Mouse (Mus musculus) kidney, postnatal 10 days (tissue): ENCODE measurements around the gene Klk1b1.
A peak's percentile ranks its signal among the peaks of the same experiment; 100 is the strongest.
"Not testable (repeated sequence)": the region's sequence is repeated elsewhere in the genome, so short reads cannot be mapped to it uniquely, and the experiment has no call there.

Experiments
- DNase-seq: peaks from one replicate; pipeline ENCODE4 v3.0.0; 2021; ENCODE audit warnings: mixed read lengths

Klk1b1 gene

GRCm38 (mm10) chr7:43966451-43966850, at the start of gene Klk1b1:
Gene Klk1b1, plus strand, starts transcription at chr7:43966751.
- DNase-seq: no peak

GRCm38 (mm10) chr7:43918426-43918825, 48.1 kb upstream of the Klk1b1 start:
- no peak for DNase-seq

- DNase-seq: no peak
Measured at GRCm38 (mm10) chr7:43918871-43919270, 47.7 kb upstream of the Klk1b1 start.

DNA sequence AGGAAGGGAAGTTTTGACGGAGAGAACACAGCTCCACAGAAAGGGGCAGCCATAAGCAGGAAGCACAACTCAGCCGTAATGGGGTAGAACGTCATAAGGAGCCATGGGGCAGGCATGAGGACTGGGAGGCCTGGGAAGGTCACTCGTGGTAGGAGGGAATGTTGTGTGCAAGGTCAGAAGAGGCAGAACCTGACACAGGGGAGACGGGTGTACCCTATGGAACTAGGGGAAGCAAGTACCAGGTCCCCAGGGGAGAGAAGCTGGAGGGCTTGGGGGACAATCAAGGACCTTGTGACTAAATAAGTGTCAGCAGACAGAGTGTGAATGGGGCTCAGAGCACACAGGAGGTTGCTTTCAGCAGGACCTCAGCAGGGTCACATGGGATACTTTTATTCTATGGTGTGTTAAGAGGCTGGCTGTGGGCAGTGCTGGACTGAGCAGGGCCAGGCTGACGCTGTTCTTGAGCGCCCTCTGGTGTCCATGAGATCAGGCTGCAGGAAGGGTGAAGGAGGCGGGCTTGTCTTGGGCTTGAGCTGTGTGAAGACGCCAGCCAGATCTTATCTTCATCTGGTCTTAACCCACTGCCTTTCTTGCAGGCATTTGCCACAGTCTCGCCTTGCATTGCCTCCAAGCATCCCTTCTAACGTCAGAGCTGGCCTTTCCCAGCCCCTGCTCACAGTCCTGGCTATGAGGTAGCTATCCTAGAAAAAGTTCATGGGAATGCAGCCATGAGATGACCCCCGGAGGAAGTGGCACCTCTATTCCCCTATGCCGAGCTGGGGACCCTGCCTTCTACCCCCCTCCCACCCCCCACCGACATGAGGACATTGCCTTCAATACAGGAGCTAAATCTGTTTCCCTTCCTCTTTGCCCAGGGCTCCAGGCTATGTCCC, 46.7 kb upstream of the Klk1b1 start:
- DNase-seq: peak; percentile 82

GRCm38 (mm10) chr7:43920582-43920981, 46.0 kb upstream of the Klk1b1 start:
- DNase-seq: no peak

DNA sequence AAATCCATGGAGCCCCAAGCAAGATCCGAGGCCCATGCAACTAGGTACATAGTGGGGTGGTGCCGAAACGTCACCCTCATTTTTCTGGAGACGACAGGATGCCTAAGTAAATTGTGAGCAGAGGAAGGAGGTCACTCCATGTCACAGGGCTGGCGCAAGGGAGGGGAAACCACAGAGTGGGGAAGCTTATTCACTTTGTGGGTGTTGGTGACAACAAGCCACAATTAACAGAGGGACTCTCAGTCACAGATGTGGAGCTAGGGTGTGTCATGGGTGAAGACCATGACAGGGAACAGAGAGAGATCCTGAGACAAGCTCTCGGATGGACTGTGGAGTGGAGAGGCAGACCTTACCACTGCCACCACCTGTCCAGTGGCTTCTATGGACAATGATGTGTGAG, 45.5 kb upstream of the Klk1b1 start:
- no peak for DNase-seq

DNA sequence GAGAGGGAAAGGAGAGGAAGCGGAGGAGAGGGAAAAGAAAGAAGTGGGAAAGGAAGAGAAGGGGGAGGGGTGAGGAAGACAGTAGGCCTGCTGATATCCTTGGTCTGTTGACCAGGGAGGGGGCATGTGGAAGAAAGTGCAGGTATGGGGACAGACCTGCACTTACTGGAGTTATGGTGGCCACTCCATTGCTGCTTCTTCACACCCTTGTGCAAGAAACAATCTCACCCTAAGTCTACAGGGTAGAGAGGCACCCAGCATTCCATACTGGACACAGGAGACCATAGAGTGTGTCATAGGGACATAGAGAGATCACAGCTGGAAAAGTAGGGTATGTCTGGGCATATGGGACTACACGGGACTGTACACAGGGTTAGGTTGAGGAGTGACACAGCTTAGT, 44.6 kb upstream of the Klk1b1 start:
- no peak for DNase-seq

DNA sequence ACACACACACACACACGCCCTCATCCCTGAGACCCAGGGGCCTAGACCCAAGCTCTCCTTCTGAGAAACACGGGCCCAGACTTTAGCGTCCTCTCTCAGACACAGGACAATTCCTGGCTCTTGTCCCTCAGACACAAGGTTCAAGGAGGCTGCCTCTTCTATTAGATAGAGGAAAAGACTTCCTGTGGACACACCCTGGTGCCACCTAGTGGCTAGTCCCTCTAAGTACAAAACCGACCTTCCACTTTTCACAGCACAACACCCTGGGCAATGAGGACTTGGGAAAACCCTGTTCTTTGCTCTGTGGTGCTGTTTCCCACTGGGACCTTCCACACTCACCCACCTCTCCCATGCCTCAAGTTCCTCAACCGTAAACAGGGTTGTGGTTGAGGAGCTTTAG, 40.6 kb upstream of the Klk1b1 start:
- no peak for DNase-seq

DNA sequence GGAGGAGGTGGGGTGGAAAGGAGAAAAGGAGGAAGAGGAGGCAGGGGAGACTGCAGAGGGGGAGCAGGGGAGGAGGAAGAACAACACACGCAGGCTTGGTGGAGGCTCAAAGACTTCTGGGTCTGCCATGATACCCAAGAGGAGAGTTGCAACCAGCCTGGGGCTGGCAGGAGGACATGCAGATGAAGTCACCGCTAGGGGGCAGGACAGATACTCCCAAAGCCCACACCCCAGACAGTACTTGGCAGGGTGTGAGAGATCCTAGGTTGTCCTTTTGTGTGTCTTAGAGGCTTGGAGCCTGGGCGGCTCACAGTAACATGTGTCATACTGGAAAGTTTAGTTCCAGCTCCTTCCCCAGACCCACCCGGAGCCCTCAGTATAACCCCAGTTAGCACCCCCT, 38.0 kb upstream of the Klk1b1 start:
- peak; percentile 53 for DNase-seq

DNA sequence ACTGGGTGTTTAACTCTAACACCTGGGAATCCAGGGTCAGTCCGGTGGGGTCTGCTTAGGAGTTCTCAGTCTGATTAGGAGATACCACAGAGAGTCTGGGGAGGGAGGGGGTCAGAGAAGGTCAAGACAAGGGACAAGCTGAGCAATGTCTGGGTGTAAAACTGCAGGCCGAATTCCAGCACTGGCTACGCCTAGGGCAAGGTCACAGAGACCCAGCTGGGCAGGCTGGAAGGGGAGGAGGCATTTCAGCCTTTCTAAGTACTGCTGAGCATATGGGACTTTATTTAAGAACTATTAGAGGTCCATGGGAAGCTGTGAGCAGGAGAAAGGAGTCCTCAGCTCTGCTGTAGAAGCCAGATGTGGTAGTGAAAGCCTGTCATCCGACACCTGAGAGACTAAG, 34.2 kb upstream of the Klk1b1 start:
- no peak for DNase-seq

DNA sequence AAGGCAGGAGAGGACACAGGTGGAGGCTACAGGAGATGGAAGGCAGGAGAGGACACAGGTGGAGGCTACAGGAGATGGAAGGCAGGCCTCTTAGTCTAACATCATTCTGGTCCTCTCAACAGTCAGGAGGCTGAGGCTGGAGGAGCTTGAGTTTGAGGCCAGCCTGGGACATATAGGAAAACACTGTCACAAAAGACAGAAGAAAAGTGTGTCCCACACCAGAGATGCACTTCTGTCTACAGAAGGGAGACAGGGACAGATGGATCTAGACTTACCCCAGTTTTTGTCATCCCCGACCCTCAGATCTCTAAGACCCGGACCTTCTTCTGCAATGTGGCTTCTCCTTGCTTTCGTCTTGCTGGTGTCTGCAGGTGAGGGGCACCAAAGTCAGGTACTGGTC, 33.1 kb upstream of the Klk1b1 start, which contains the start of gene Klk15:
Klk15 (plus strand) TSS at position 301 of the 400 bp plus-strand sequence.
- no peak for DNase-seq

GRCm38 (mm10) chr7:43934747-43935146, 31.8 kb upstream of the Klk1b1 start:
- peak; percentile 42 for DNase-seq

- DNase-seq: no peak
Measured at GRCm38 (mm10) chr7:43936551-43936950, 30.0 kb upstream of the Klk1b1 start.

GRCm38 (mm10) chr7:43942293-43942692, 24.3 kb upstream of the Klk1b1 start:
- not testable (repeated sequence) for DNase-seq

DNA sequence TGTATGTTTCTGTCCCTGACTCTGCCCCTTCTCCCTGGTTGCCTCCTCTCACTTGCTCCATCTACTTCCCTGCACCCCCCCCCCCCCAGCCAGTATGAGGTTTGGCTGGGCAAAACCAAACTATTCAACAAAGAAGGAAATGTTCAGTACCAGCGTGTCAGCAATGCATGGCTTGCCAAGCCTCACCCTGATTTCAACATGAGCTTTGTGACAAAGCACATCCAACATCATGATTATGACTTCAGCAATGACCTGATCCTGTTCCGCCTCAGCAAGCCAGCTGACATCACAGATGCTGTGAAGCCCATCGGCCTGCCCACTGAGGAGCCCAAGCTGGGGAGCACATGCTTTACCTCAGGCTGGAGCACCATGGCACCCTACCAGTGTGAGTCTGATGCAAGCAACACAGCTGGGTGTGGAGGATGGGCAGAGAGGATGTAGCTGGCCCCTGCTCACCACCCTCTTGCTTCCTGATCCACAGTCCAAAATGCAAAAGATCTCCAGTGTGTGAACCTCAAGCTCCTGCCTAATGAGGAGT, 21.8 kb upstream of the Klk1b1 start:
- no peak for DNase-seq

DNA sequence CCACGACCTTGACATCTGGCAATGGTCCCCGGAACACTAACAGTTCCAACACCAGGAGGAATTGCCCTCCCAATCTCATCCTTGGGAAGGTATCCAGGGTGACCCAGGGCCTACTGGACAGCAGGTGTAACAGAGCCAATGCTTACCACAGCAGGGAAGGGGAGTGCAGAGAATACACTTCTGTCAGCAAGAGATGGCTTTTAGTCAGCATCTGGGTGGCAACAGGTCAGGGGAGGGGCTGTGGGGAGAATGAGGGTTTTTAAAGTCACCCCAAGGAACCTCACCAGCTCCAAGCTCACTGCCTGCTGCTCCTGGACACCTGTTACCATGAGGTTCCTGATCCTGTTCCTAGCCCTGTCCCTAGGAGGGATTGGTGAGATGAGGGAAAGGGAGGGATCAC, 16.2 kb upstream of the Klk1b1 start, which contains the start of gene Klk1b8:
Klk1b8 (plus strand) TSS at position 301 of the 400 bp plus-strand sequence.
- DNase-seq: no peak

- DNase-seq: peak; percentile 22
Measured at GRCm38 (mm10) chr7:43952703-43953102, 13.8 kb upstream of the Klk1b1 start.

DNA sequence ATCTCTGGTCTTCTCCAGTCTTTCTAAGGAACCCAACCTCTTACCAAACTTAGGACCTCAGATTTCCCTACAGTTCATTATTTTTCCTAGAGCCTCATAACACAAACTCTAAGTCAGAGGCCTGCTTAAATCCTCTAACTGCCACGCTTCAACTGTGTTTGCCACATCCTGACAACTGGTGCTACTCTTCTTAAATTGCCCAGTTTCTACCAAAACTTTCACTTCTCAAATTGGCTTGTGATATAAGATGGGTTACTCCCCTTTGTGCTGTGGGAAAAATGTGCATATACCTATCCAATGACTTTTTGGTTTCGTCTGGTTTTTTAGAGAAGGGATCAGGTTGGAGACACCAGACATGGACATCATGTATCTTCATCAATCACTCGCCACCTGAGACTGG, 507 bp downstream of the Klk1b1 start:
- DNase-seq: no peak

GRCm38 (mm10) chr7:43967612-43968011, 1.1 kb downstream of the Klk1b1 start:
- DNase-seq: no peak

DNA sequence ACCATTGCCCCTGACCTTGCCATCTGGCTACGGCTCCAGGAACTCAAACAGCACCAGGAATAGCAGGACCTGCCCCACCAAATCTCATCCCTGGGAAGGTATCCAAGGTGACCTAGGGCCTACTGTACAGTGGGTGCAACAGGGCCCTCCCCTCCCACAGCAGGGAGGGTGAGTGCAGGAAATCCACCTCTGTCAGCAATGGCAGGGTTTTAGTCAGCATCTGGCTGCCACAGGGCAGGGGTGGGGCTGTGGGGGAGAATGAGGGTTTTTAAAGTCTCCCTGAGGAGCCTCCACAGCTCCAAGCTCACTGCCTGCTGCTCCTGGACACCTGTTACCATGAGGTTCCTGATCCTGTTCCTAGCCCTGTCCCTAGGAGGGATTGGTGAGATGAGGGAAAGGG, 9.2 kb downstream of the Klk1b1 start, which contains the start of gene Klk1b9:
Klk1b9 (plus strand) TSS at position 301 of the 400 bp plus-strand sequence.
- DNase-seq: not testable (repeated sequence)

DNA sequence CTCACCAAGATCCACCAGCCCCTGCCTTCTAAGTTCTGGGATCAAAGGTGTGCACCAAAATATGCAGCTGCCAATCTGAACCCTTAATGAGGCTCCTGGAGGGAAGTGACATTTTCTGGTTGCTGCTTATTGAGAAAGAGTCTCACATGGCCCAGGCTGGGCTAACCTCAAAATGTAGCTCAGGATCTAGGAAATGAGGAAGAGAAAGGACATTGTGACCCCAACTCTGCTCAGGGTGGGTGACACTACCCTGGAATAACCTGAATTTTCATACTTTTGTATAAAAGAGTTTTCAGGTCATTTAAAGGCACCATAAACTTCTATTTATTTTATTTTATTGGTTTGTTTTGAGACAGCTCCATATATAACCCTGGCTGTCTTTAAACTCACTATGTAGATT, 19.1 kb downstream of the Klk1b1 start:
- DNase-seq: no peak

- DNase-seq: not testable (repeated sequence)
Measured at GRCm38 (mm10) chr7:43994821-43995220, 28.3 kb downstream of the Klk1b1 start.

DNA sequence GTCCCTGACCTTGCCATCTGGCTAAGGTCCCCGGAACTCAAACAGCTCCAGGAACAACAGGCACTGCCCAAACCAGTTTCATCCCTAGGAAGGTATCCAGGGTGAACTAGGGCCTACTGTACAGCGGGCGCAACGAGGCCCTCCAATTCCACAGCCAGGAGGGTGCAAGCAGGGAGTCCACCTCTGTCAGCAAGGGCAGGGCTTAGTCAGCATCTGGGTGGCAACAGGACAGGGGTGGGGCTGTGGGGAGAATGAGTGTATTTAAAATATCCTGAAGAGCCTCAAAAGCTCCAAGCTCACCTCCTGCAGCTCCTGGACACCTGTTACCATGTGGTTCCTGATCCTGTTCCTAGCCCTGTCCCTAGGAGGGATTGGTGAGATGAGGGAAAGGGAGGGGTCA, 29.0 kb downstream of the Klk1b1 start, which contains the start of gene Klk1b11:
Klk1b11 (plus strand) TSS at position 301 of the 400 bp plus-strand sequence.
- DNase-seq: not testable (repeated sequence)

DNA sequence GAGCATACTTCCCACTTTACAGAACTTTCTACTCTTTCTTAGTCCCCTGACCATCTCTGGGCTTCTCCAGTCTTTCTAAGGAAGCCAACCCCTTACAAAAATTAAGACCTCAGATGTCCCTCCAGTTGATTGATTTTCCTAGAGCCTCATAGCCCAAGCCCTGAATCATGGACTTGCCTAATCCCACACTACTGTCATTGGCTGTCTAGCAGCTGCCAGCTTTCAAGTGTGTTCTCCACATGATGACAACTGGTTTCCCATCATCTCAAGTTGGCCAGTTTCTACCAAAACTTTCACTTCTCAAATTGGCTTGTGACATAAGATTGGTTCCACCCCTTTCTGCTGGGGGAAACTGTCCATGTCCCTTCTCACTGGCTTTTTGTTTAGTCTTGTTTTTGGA, 38.3 kb downstream of the Klk1b1 start:
- no peak for DNase-seq
